Mouse (Mus musculus) forebrain, embryonic 14.5 days (tissue): ENCODE measurements at regions not wholly inside any gene's neighbourhood (a gene's known extent, or its start where the extent isn't known, plus 50 kb on each side); places are given as distances from the start of the nearest gene placed in this dataset.

Source experiments
- ATAC-seq: fragments of 200-750 bp; cut with Nextera tagmentation; 2 replicates; pipeline ENCODE4 v1.8.0; 2017; ENCODE audit warnings: mild to moderate bottlenecking, moderate library complexity
- DNase-seq: peaks from one replicate; pipeline ENCODE4 v3.0.0-alpha.2; 2015; ENCODE audit warnings: low spot score
- H3K27ac ChIP-seq: fragments of 300-500 bp; sonication (generic); 2 replicates; pipeline ENCODE4 v1.5.1; 2014; ENCODE audit warnings: low read depth, mild to moderate bottlenecking, control low read depth, low read length, moderate library complexity
- H3K27me3 ChIP-seq: fragments of 300-500 bp; sonication (generic); replicated peaks from 2 replicates; pipeline ENCODE4 v1.6.1; 2014; ENCODE audit warnings: low read length, control low read depth, mixed read lengths; ENCODE audit not compliant: control insufficient read depth, insufficient read depth
- H3K36me3 ChIP-seq: fragments of 300-500 bp; sonication (generic); 2 replicates; pipeline ENCODE4 v1.6.1; 2014; ENCODE audit warnings: low read length, control low read depth; ENCODE audit not compliant: control insufficient read depth, insufficient read depth
- H3K4me1 ChIP-seq: fragments of 300-500 bp; sonication (generic); 2 replicates; pipeline ENCODE4 v1.6.1; 2014; ENCODE audit warnings: antibody characterized with exemption, low read length, control low read depth; ENCODE audit not compliant: control insufficient read depth, insufficient read depth
- H3K4me2 ChIP-seq: fragments of 300-500 bp; sonication (generic); 2 replicates; pipeline ENCODE4 v1.6.1; 2014; ENCODE audit warnings: mild to moderate bottlenecking, control low read depth, low read length
- H3K4me3 ChIP-seq: fragments of 300-500 bp; sonication (generic); 2 replicates; pipeline ENCODE4 v1.5.1; 2014; ENCODE audit warnings: low read depth, low read length, control low read depth
- H3K9ac ChIP-seq: fragments of 300-500 bp; sonication (generic); 2 replicates; pipeline ENCODE4 v1.6.1; 2014; ENCODE audit warnings: mild to moderate bottlenecking, low read length, control low read depth, moderate library complexity
- H3K9me3 ChIP-seq: fragments of 300-500 bp; sonication (generic); replicated peaks from 2 replicates; pipeline ENCODE4 v1.6.1; 2016; ENCODE audit warnings: low read length, control low read depth, mixed read lengths; ENCODE audit not compliant: control insufficient read depth
- WGBS: fragments of 180-500 bp; shearing (Covaris S2); extraction: QIAGEN DNeasy Blood & Tissue Kit; methylation state at CpG from one replicate; pipeline ENCODE4 v1.1.7; 2014; 5-methylcytosine and 5-hydroxymethylcytosine counted together

DNA sequence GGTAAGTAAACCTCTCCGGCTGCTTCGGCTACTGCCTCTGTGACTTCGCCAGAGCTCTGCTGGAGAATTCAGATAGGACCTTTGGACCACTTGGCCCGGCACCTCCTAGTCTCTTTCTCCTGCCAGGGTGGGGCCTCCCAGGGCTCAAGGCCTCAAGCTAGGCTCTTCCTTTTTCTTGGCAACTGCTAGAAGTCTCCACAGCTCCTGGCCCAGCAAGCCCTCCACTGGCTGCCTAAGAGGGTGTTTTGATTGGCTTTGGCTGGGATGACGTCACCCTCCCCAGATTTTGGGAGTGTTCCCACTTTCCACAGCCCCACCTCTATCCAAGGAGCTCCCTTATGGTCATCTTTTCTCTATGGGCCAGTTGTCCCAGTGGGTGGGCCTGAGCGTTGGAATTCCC, 949.4 kb downstream of the 4930447A16Rik start:
- no peaks in the 10 kb centered on the region for H3K4me1 ChIP-seq
- no peaks in the 10 kb centered on the region for H3K27me3 ChIP-seq
- no peak for ATAC-seq
- no peak overlapping the region for H3K4me2 ChIP-seq
- DNase-seq, result no peak
- no peaks in the 10 kb centered on the region for H3K36me3 ChIP-seq
- no peak overlapping the region for H3K27ac ChIP-seq
- no peak overlapping the region for H3K9ac ChIP-seq
- no peaks in the 10 kb centered on the region for H3K9me3 ChIP-seq
- no peak overlapping the region for H3K4me3 ChIP-seq
- 83% methylated on average over 6 of the region's 6 CpGs for WGBS

DNA sequence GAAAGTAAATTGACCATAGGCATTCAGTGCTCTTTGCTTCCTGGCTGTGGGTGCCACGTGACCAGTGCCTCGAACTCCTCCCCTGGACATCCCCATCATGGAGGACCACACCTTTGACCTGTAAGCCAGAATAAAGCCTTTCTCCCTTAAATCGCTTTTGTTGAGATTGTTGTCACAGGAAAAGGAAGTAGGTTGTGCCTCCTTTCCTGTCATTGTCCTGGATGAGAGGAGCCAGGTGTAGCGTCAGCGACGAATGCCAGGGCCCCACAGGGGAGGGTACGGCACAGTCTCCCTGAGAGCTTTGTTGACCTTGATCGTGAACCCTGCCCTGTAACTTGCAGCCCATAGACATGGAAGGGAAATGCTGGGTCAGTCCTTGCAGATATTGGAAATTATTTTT, 952.8 kb downstream of the 4930447A16Rik start:
- 87% methylated on average over 8 of the region's 8 CpGs for WGBS
- Histone ChIP-seq H3K27me3 (no peaks in the 10 kb centered on the region), H3K4me2 (no peak overlapping the region), H3K9ac (no peak overlapping the region), H3K4me1 (no peaks in the 10 kb centered on the region), H3K4me3 (no peak overlapping the region), H3K27ac (no peak overlapping the region), H3K36me3 (no peaks in the 10 kb centered on the region), H3K9me3 (no peaks in the 10 kb centered on the region)
- ATAC-seq (no peak), DNase-seq (no peak)

DNA sequence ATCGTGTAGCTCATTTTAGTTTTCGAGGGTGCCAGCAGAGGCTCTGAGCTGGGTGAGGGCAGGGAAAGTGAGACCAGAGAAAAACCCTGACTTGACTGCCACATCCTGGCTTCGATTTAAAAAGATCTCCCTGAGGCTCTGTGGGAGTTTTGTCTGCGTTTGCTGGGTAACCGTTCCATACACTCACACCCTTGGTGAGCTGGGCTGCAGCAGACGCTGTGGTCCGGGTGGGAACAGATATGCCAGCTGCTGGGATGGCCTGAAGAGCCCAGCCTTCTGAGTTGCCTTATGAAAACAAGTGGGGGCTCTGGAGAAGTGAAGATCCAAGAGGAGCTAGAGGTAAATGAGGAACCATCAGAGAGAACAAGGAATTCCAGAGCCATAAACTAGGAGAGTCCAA, 962.3 kb downstream of the 4930447A16Rik start:
- H3K27ac ChIP-seq, result no peak overlapping the region
- DNase-seq (no peak), ATAC-seq (no peak)
- H3K9me3 ChIP-seq, result no peaks in the 10 kb centered on the region
- H3K27me3 ChIP-seq, result no peaks in the 10 kb centered on the region
- no peak overlapping the region for H3K4me2 ChIP-seq
- no peaks in the 10 kb centered on the region for H3K36me3 ChIP-seq
- H3K4me1 ChIP-seq, result peaks cover 6% of the 10 kb centered on the region; the same call in 1 of the 2 replicates
- 81% methylated on average over 7 of the region's 7 CpGs for WGBS
- H3K9ac ChIP-seq, result no peak overlapping the region
- H3K4me3 ChIP-seq, result no peak overlapping the region

DNA sequence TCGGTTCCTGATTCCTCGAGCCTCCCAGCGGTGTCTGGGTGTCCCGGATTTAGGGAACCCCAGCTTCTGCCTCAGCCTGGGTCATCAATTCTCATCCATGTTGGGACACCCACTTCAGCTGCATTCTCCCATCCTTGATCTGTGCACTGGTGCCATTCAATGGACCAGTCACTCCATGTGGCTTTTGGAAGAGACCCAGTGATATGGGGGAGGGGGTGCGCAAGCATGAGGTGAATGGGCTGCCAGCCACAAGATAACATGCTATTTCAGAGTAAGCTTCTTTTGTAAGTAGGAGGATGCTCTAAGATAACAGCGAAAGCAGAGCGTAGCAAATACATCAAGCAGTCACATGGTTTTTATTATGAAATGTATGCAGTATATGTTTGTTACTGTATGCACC, 963.1 kb downstream of the 4930447A16Rik start:
- ATAC-seq (no peak), DNase-seq (no peak)
- Histone ChIP-seq H3K27me3 (no peaks in the 10 kb centered on the region), H3K27ac (no peak overlapping the region), H3K36me3 (no peaks in the 10 kb centered on the region), H3K9ac (no peak overlapping the region), H3K9me3 (no peaks in the 10 kb centered on the region), H3K4me2 (no peak overlapping the region), H3K4me1 (peaks cover 6% of the 10 kb centered on the region; the same call in 1 of the 2 replicates), H3K4me3 (no peak overlapping the region)
- WGBS, result 96% methylated on average over 7 of the region's 7 CpGs

DNA sequence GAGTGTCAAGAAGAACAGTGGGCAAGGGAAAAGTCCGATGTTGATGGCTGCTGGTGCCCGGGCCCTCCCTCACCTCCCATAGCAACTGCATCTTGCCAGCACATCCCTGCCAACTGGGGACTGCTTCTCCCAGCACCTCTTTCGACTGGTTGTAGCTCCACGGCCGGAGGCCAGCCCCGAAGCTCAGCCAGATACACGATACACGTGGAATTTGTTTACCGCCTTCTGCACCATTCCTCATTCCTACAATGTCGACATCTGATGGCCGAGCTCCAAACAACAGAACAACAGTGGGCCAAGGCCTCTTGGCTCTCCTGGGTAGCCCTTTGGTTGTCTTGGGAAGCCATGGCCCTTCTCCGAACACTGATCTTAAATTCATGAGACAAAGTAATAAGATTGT, 965.1 kb downstream of the 4930447A16Rik start:
- Histone ChIP-seq H3K36me3 (no peaks in the 10 kb centered on the region), H3K4me1 (no peaks in the 10 kb centered on the region), H3K4me3 (no peak overlapping the region), H3K27ac (no peak overlapping the region), H3K27me3 (no peaks in the 10 kb centered on the region), H3K9ac (no peak overlapping the region), H3K4me2 (no peak overlapping the region), H3K9me3 (no peaks in the 10 kb centered on the region)
- DNase-seq (no peak), ATAC-seq (no peak)
- 90% methylated on average over 12 of the region's 12 CpGs for WGBS

DNA sequence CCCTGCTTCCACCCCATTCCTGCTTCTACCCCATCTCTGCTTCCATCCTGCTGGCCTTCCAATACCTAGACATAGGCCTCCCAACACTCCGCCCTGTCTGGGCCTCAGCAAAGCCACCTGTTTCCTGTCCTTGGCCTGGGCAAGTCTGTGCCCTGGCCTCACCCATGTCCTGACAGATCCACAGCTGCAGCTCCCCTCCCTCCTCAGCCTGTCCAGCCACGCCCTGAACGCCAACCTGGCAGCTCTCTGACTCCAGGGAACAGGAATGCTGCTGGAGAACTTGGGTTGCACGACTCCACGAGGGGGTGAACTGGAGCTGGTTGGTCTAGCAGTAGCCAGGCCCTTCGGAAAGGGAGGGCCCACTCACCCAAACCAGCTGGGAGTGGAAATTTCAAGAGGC, 966.1 kb downstream of the 4930447A16Rik start:
- no peak overlapping the region for H3K27ac ChIP-seq
- H3K4me1 ChIP-seq, result no peaks in the 10 kb centered on the region
- no peaks in the 10 kb centered on the region for H3K27me3 ChIP-seq
- no peak for DNase-seq
- H3K9me3 ChIP-seq, result no peaks in the 10 kb centered on the region
- ATAC-seq, result no peak
- no peak overlapping the region for H3K4me2 ChIP-seq
- 77% methylated on average over 6 of the region's 6 CpGs for WGBS
- H3K4me3 ChIP-seq, result no peak overlapping the region
- H3K9ac ChIP-seq, result no peak overlapping the region
- no peaks in the 10 kb centered on the region for H3K36me3 ChIP-seq

DNA sequence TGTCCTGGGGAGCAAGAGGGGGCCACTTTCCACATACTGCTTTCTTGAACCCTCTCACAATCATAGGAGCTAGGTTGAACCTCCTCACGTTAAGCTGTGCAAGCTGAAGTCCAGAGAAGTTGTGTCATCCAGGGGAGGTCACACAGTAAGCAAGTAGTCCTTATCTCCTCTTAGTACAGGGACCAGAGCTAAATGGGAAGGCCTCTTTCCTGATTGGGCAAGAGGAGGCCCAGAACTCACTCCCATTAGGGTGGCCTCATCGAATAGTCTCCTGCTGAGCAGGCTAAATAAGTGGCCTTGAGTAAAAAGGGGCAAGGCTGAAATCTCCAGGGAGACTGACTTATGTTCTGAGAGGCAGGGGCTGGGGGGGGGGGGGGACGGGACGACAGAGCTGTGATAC, 966.5 kb downstream of the 4930447A16Rik start:
- 17% methylated on average over 4 of the region's 4 CpGs for WGBS

DNA sequence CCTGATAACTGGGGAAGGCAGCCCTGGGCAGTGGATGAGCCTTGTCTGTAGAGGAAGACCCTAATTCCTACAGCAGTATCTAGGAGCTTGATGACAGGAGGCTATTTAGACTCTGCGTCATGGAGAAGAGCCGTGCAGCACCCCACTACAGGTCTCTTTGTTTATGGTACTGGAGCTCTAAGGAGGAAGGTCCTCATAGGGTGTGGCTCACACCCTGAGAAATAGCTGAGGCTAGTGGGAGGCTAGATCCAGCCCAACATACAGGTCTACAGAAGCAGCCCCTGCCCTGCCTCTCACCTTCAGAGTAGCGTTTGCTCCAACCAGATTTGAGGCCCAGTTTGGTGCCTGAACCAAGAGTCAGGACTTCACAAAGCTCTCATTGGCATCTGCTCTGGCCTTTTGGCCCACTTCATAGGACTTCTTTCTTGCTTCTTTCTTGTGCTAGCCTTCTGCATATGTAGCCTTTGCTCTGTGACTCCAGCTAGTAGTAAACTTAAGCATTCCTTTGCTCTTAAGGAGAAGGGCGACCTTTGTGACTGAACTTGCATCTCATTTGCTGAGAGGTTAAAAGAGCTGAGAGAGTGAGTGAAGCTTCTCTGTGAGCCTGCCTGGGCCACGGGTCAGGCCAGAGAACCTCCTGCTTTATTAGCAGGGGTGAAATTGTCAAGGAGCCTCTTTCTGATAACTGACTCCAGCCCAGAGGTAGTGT, 967.2 kb downstream of the 4930447A16Rik start:
- DNase-seq, result no peak
- H3K27ac ChIP-seq, result no peak overlapping the region
- no peaks in the 10 kb centered on the region for H3K27me3 ChIP-seq
- no peak overlapping the region for H3K9ac ChIP-seq
- H3K36me3 ChIP-seq, result no peaks in the 10 kb centered on the region
- H3K4me3 ChIP-seq, result no peak overlapping the region
- H3K4me1 ChIP-seq, result no peaks in the 10 kb centered on the region
- 72% methylated on average over 5 of the region's 5 CpGs for WGBS
- no peak overlapping the region for H3K4me2 ChIP-seq
- no peak for ATAC-seq
- no peaks in the 10 kb centered on the region for H3K9me3 ChIP-seq

More for the DNA sequence above, 966.5 kb downstream of the 4930447A16Rik start:
- DNase-seq (no peak), ATAC-seq (no peak)
- H3K4me3 ChIP-seq, result no peak overlapping the region
- H3K27ac ChIP-seq, result no peak overlapping the region
- no peaks in the 10 kb centered on the region for H3K36me3 ChIP-seq
- no peaks in the 10 kb centered on the region for H3K4me1 ChIP-seq
- no peak overlapping the region for H3K9ac ChIP-seq
- no peaks in the 10 kb centered on the region for H3K9me3 ChIP-seq
- H3K4me2 ChIP-seq, result no peak overlapping the region
- no peaks in the 10 kb centered on the region for H3K27me3 ChIP-seq

DNA sequence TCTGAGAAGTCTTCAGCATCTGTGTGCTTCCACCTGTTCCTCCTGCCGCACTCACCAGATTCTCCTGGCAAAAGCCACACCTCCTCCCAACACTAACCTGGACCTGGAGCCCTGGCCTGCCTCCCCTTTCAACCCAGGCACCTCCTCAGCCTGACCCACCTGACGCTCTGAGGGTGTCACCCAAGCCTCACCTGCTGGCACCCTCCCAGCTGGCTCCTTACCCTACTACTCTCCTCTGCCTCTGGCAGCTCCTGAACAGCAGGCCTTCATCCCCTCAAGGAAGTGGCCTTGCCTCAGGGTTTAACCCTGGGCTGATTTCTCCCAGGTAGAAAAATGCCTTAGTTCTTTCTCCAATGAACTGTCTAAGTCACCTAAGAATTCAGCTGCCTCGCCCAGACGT, 973.5 kb downstream of the 4930447A16Rik start:
- 0 out of 2 replicates have a peak, but pooled peaks cover 3% of the 10 kb centered on the region for H3K4me1 ChIP-seq
- ATAC-seq, result no peak

More for the DNA sequence above, 973.5 kb downstream of the 4930447A16Rik start:
- Histone ChIP-seq H3K9ac (no peak overlapping the region), H3K27ac (no peak overlapping the region), H3K36me3 (no peaks in the 10 kb centered on the region), H3K4me2 (no peak overlapping the region), H3K27me3 (no peaks in the 10 kb centered on the region), H3K4me3 (no peak overlapping the region), H3K9me3 (no peaks in the 10 kb centered on the region)
- 93% methylated on average over 4 of the region's 4 CpGs for WGBS
- no peak for DNase-seq
